22 mouse cellular contexts compared by ENCODE assay signal in genomic region chrX:8167716-8168647, GRCm38 (mm10). TPM values are rescaled to one million over a fixed set of nuclear protein-coding genes. Genes with fewer than 3 reads are reported as not detected.
DNase-seq lines count a peak whose midpoint lies in the region; ATAC-seq and TF ChIP-seq lines count a peak whose summit lies in the region.
"Had no signal": no experiment of that assay in that cellular context is flagged by ENCODE, and none has a peak within 500 bp of the region (broad histone marks: within the 10 kb centered on the region; RNA-seq: fewer than 3 reads in every experiment).

No protein-coding gene starts in this region.

- peak overlapping the region in 1 of 2 experiments; percentile 28; a peak in 1 of 4 replicates for H3K4me3 ChIP-seq in ES-E14 (ENCODE audit: insufficient read depth in 1 of 2, low read depth in 1 of 2, low read length in 2 of 2, poor library complexity in 1 of 2, severe bottlenecking in 1 of 2)
- no peak overlapping the region for H3K4me3 ChIP-seq in heart, embryonic 10.5 days
- H3K4me3 ChIP-seq: embryonic facial prominence, embryonic 12.5 days; erythroblast, embryonic 14.5 days; hindbrain, embryonic 13.5 days; midbrain, embryonic 15.5 days; neural tube, embryonic 15.5 days had no signal

- H3K4me1 ChIP-seq in ES-E14 (ENCODE audit: control insufficient read depth in 2 of 2, insufficient read depth in 2 of 2, low read length in 2 of 2, poor library complexity in 1 of 2) = peaks cover 0 to 3% of the 10 kb centered on the region in 2 experiments; a peak in 1 of 4 replicates
- H3K4me1 ChIP-seq in heart, embryonic 10.5 days = no peaks in the 10 kb centered on the region
- H3K4me1 ChIP-seq: embryonic facial prominence, embryonic 12.5 days; hindbrain, embryonic 13.5 days; midbrain, embryonic 15.5 days; neural tube, embryonic 15.5 days had no signal

- peak overlapping the region; percentile 90; the same call in 1 of the 2 replicates for H3K27ac ChIP-seq in ES-E14 (ENCODE audit: insufficient read depth, low read depth, low read length, poor library complexity, severe bottlenecking)
- H3K27ac ChIP-seq in heart, embryonic 10.5 days = no peak overlapping the region
- H3K27ac ChIP-seq: embryonic facial prominence, embryonic 12.5 days; hindbrain, embryonic 13.5 days; midbrain, embryonic 15.5 days; neural tube, embryonic 15.5 days had no signal

- intact Hi-C loops in left cerebral cortex, postnatal 14 days (cut with DNase I) = no loop called here

- no peaks in the 10 kb centered on the region for H3K27me3 ChIP-seq in heart, embryonic 10.5 days (ENCODE audit: insufficient read depth, poor library complexity, severe bottlenecking)
- H3K27me3 ChIP-seq: embryonic facial prominence, embryonic 12.5 days; hindbrain, embryonic 13.5 days; midbrain, embryonic 15.5 days; neural tube, embryonic 15.5 days had no signal

- H3K9ac ChIP-seq in ES-E14 (ENCODE audit: insufficient read depth, low read depth, low read length, poor library complexity, severe bottlenecking) = no peak overlapping the region; the same call in 1 of the 2 replicates
- H3K9ac ChIP-seq: embryonic facial prominence, embryonic 12.5 days; hindbrain, embryonic 13.5 days; midbrain, embryonic 15.5 days; neural tube, embryonic 15.5 days had no signal

- 87% methylated on average over 10 of the region's 10 CpGs for WGBS in heart, embryonic 10.5 days

- peak; percentile 81 for ATAC-seq in common myeloid progenitor, adult 5-6 weeks (replicated peaks; ENCODE audit: low read depth, poor library complexity, severe bottlenecking)
- ATAC-seq in neutrophil, adult 5-6 weeks (ENCODE audit: extremely low read depth, insufficient number of reproducible peaks, low FRiP score, poor library complexity, severe bottlenecking) = peak; percentile 72
- ATAC-seq: forebrain, embryonic 14.5 days; midbrain, embryonic 15.5 days had no signal

- H3K36me3 ChIP-seq in ES-E14 (ENCODE audit: control insufficient read depth, insufficient read depth, low read length, poor library complexity, severe bottlenecking) = peaks cover 9% of the 10 kb centered on the region
- H3K36me3 ChIP-seq in heart, embryonic 10.5 days = peaks cover 10% of the 10 kb centered on the region
- H3K36me3 ChIP-seq: midbrain, embryonic 15.5 days had no signal

- in situ Hi-C loops in ES-E14 (cut with MboI; ENCODE audit: low sequenced_read_pairs in 2 of 2, unreplicated experiment in 2 of 2) = no loop called here

- H3K9me3 ChIP-seq in ES-E14 (ENCODE audit: control insufficient read depth, insufficient read depth, low read depth, low read length) = no peaks in the 10 kb centered on the region
- no peaks in the 10 kb centered on the region for H3K9me3 ChIP-seq in heart, embryonic 10.5 days
- H3K9me3 ChIP-seq: embryonic facial prominence, embryonic 12.5 days; hindbrain, embryonic 13.5 days; midbrain, embryonic 15.5 days; neural tube, embryonic 15.5 days had no signal

- DNase-seq in lung, postnatal 36 days = peak; percentile 13
- DNase-seq in lung, adult 18-20 months = no peak
- DNase-seq in ES-E14 (ENCODE audit: low read depth, low spot score) = no peak
- DNase-seq in heart, embryonic 10.5 days (ENCODE audit: low spot score) = no peak
- no peak for DNase-seq in thymus, postnatal 36 days
- no peak for DNase-seq in left cerebral cortex, postnatal 14 days (ENCODE audit: low spot score in 2 of 2)
- DNase-seq: cerebellum, adult 9-10 months; gastrocnemius, postnatal 25 days; kidney, adult 8-10 months; kidney, postnatal 14 days; left cerebral cortex, postnatal 4 days; liver; lung, adult 2 months; right cerebral cortex, postnatal 14 days had no signal

TF ChIP-seq in ES-E14, 5 proteins besides CTCF, POLR2A, EP300 and RAD21:
- no peak for TF ChIP-seq HCFC1 (IDR thresholded peaks at IDR 0.05; ENCODE audit: borderline replicate concordance, insufficient read depth, low read length)
- TF ChIP-seq CHD2 (IDR thresholded peaks at IDR 0.05; ENCODE audit: low read depth, low read length) = no peak
- no peak for TF ChIP-seq MAFK (IDR thresholded peaks at IDR 0.05; ENCODE audit: insufficient read depth, low read depth, low read length)
- TF ChIP-seq ZNF384 (IDR thresholded peaks at IDR 0.05; ENCODE audit: low read depth, low read length) = no peak
- TF ChIP-seq ZC3H11A (IDR thresholded peaks at IDR 0.05; ENCODE audit: borderline replicate concordance, low read depth, low read length) = no peak

RNA-seq across cellular contexts. Expression of gene Tbc1d25, which starts 8.0 kb away (rescaled TPM):
- total RNA-seq in ES-E14 (2012; rRNA removed) = 10.5 and 13.7 TPM in 2 replicates
- 5.2 and 7.3 TPM in 2 replicates for total RNA-seq in common myeloid progenitor, adult 5-6 weeks (2017)
- 12.0 and 12.8 TPM in 2 replicates for total RNA-seq in neutrophil, adult 5-6 weeks (2017)
- polyA plus RNA-seq in heart, embryonic 10.5 days (2016; fragmentation: Nextera tagmentation; extraction: Ambion mirVana) = 10.3 and 11.9 TPM in 2 replicates
- total RNA-seq in left cerebral cortex, postnatal 14 days (2021) = 10 to 100 TPM; 15.7 to 16.3 TPM

RNA-seq across cellular contexts. Expression of gene Rbm3, which starts 22.3 kb away (rescaled TPM):
- 312 and 423 TPM in 2 replicates for total RNA-seq in ES-E14 (2012; rRNA removed)
- total RNA-seq in common myeloid progenitor, adult 5-6 weeks (2017) = 1,314 and 1,321 TPM in 2 replicates
- total RNA-seq in neutrophil, adult 5-6 weeks (2017) = 390 and 446 TPM in 2 replicates
- polyA plus RNA-seq in heart, embryonic 10.5 days (2016; fragmentation: Nextera tagmentation; extraction: Ambion mirVana) = 342 and 398 TPM in 2 replicates
- total RNA-seq in left cerebral cortex, postnatal 14 days (2021) = 100 to 1,000 TPM; 198 to 216 TPM

RNA-seq across cellular contexts. Expression of gene Ebp, which starts 25.3 kb away (rescaled TPM):
- 85.5 and 85.8 TPM in 2 replicates for total RNA-seq in ES-E14 (2012; rRNA removed)
- total RNA-seq in common myeloid progenitor, adult 5-6 weeks (2017) = 58.5 and 66.5 TPM in 2 replicates
- total RNA-seq in neutrophil, adult 5-6 weeks (2017) = 47.1 and 50.1 TPM in 2 replicates
- 29.6 and 30.1 TPM in 2 replicates for polyA plus RNA-seq in heart, embryonic 10.5 days (2016; fragmentation: Nextera tagmentation; extraction: Ambion mirVana)
- 10 to 100 TPM; 31.7 to 33.3 TPM for total RNA-seq in left cerebral cortex, postnatal 14 days (2021)

RNA-seq across cellular contexts. Expression of gene Wdr13, which starts 35.3 kb away (rescaled TPM):
- 17.1 and 25.7 TPM in 2 replicates for total RNA-seq in ES-E14 (2012; rRNA removed)
- total RNA-seq in common myeloid progenitor, adult 5-6 weeks (2017) = 25.8 and 29.6 TPM in 2 replicates
- total RNA-seq in neutrophil, adult 5-6 weeks (2017) = 55.2 and 56.3 TPM in 2 replicates
- 21.8 and 25.0 TPM in 2 replicates for polyA plus RNA-seq in heart, embryonic 10.5 days (2016; fragmentation: Nextera tagmentation; extraction: Ambion mirVana)
- total RNA-seq in left cerebral cortex, postnatal 14 days (2021) = 100 to 1,000 TPM; 216 to 236 TPM

RNA-seq across cellular contexts. Expression of gene Porcn, which starts 38.3 kb away (rescaled TPM):
- 59.0 and 96.5 TPM in 2 replicates for total RNA-seq in ES-E14 (2012; rRNA removed)
- total RNA-seq in common myeloid progenitor, adult 5-6 weeks (2017) = 0.05 TPM in 1 of 2 replicates, not detected in the other
- 0.23 TPM in 1 of 2 replicates, not detected in the other for total RNA-seq in neutrophil, adult 5-6 weeks (2017)
- 4.6 and 5.5 TPM in 2 replicates for polyA plus RNA-seq in heart, embryonic 10.5 days (2016; fragmentation: Nextera tagmentation; extraction: Ambion mirVana)
- total RNA-seq in left cerebral cortex, postnatal 14 days (2021) = 10 to 100 TPM; 83.2 to 83.3 TPM
